Mouse (Mus musculus) lung, postnatal 0 days (tissue): ENCODE results near the gene Acot1.
A peak's percentile ranks its signal among the peaks of the same experiment; 100 is the strongest.

Experiments
- CTCF ChIP-seq: IDR thresholded peaks from 2 replicates; pipeline ENCODE4 v1.5.1; 2016; ENCODE audit warnings: antibody characterized with exemption, mild to moderate bottlenecking
- EP300 ChIP-seq: IDR thresholded peaks from 2 replicates; pipeline ENCODE4 v1.6.1; 2016; ENCODE audit warnings: antibody characterized with exemption, mild to moderate bottlenecking, control low read depth

DNA sequence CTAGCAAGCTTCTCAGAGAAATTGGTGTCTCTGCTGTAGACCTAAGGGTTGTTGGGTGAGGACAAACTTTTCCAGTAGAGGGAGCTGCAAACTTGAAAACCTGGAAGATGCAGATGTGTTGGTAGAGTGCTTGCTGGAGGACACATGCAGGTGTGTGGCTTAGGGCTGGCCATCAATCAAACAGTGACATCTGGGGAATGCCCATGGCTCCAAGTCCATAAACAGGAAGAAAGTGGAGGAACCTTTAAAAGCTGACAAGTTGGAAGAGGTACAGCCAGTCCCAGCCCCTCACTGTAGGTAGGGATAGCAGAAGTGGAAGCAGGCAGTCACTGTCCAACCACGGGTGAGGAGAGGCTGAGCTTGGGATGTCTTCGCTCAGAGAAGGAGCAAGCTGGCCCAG, 37.2 kb upstream of the Acot1 start:
- TF ChIP-seq CTCF (peak; percentile 79), EP300 (no peak)
